Mouse (Mus musculus) heart, adult 2 months (tissue): ENCODE measurements around the gene Pkd1l2. TPM values are rescaled to one million over a fixed set of nuclear protein-coding genes. Genes with fewer than 3 reads are reported as not detected.

ENCODE experiments used
- DNase-seq, 2 experiments: peaks; one replicate each; pipeline ENCODE4 v3.0.0; 2021
- H3K27ac ChIP-seq: fragments of 200-600 bp; 2 replicates; pipeline ENCODE4 v1.8.1; 2022
- H3K27me3 ChIP-seq: fragments of 200-500 bp; 2 replicates; pipeline ENCODE4 v1.6.1; 2012; ENCODE audit warnings: mild to moderate bottlenecking, low read length, inconsistent platforms, mixed read lengths; ENCODE audit not compliant: control insufficient read depth, insufficient read depth
- H3K36me3 ChIP-seq: fragments of 200-500 bp; 2 replicates; pipeline ENCODE4 v1.6.1; 2012; ENCODE audit warnings: low read length, inconsistent platforms; ENCODE audit not compliant: control insufficient read depth, insufficient read depth
- H3K4me1 ChIP-seq: fragments of 200-500 bp; 2 replicates; pipeline ENCODE4 v1.6.1; 2011; ENCODE audit warnings: low read length; ENCODE audit not compliant: control insufficient read depth, insufficient read depth
- H3K4me3 ChIP-seq: fragments of 200-600 bp; 2 replicates; pipeline ENCODE4 v1.8.1; 2022
- H3K79me2 ChIP-seq: fragments of 200-500 bp; replicated peaks from 2 replicates; pipeline ENCODE4 v1.6.1; 2012; ENCODE audit warnings: mild to moderate bottlenecking, inconsistent platforms, low read length, moderate library complexity, mixed read lengths; ENCODE audit not compliant: control insufficient read depth, insufficient read depth
- H3K9ac ChIP-seq: fragments of 200-500 bp; 2 replicates; pipeline ENCODE4 v1.6.1; 2012; ENCODE audit warnings: low read depth, mild to moderate bottlenecking, control low read depth, inconsistent platforms, low read length, mixed read lengths
- CTCF ChIP-seq: fragments of 200-600 bp; IDR thresholded peaks from 2 replicates; pipeline ENCODE4 v1.8.1; 2022; ENCODE audit warnings: antibody characterized with exemption, mild to moderate bottlenecking, moderate library complexity
- EP300 ChIP-seq: fragments of 200-500 bp; IDR thresholded peaks from 2 replicates; pipeline ENCODE4 v1.6.1; 2011; ENCODE audit warnings: low read depth, low read length, control low read depth; ENCODE audit not compliant: insufficient read depth
- POLR2A ChIP-seq: fragments of 200-500 bp; IDR thresholded peaks from 2 replicates; pipeline ENCODE4 v1.6.1; 2011; ENCODE audit warnings: mild to moderate bottlenecking, low read depth, low read length, control low read depth; ENCODE audit not compliant: insufficient read depth
- WGBS: fragments of 180-500 bp; shearing (Covaris S2); methylation state at CpG from one replicate; pipeline ENCODE4 v1.1.7; 2018; 5-methylcytosine and 5-hydroxymethylcytosine counted together
- intact Hi-C: fragments of 180-260 bp; cut with DNase I; formaldehyde crosslinking; loops from one replicate; pipeline ENCODE4 v1.15.1; 2025
- polyA plus RNA-seq: library from polyadenylated mRNA; depleted of rRNA; stranded (reverse); fragments of >200 nt; gene quantifications from 2 replicates; pipeline ENCODE4 v1.2.3, GENCODE M21; 2012
- total RNA-seq, 2 experiments: library from RNA; stranded (reverse); gene quantifications; 2 replicates each; pipeline ENCODE4 v1.2.3; 2021

Gene Pkd1l2
- total and polyA plus RNA-seq, 3 experiments: not detected

DNA sequence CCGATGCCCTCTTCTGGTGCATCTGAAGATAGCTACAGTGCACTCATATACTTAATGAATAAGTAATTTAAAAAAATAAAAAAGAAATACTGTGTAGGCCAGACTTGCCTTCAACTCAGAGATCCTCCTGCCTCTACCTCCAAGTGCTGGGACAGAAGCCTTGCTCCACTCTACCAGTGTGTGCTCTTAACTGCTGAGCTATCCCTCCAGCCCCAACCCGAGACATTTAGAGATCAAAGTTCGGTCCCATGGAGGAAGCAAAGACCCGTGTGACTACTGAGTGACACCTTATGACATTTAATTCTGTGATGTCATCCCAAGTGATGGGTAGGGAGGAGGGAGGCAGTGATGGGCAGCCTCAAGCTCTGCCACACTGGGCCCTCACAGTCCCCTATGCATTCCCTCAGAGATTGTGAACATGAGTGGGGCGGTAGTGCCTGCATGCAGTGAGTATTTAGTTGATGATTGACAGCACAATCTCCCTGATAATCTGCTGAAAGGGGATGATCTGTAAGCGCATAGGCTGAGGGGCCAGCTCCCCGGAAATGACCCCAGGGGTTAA lies 44.8 kb downstream of the Pkd1l2 start:
- H3K27ac ChIP-seq: no peak overlapping the region
- no peak overlapping the region for H3K9ac ChIP-seq
- no peak for DNase-seq
- intact Hi-C loops: no loop called here
- TF ChIP-seq CTCF: no peak
- no peak for TF ChIP-seq POLR2A
- no peak for TF ChIP-seq EP300
- H3K36me3 ChIP-seq: no peaks in the 10 kb centered on the region
- no peaks in the 10 kb centered on the region for H3K4me1 ChIP-seq
- H3K4me3 ChIP-seq: no peak overlapping the region
- H3K79me2 ChIP-seq: no peaks in the 10 kb centered on the region
- no peaks in the 10 kb centered on the region for H3K27me3 ChIP-seq
- 83% methylated on average over 7 of the region's 7 CpGs for WGBS

DNA sequence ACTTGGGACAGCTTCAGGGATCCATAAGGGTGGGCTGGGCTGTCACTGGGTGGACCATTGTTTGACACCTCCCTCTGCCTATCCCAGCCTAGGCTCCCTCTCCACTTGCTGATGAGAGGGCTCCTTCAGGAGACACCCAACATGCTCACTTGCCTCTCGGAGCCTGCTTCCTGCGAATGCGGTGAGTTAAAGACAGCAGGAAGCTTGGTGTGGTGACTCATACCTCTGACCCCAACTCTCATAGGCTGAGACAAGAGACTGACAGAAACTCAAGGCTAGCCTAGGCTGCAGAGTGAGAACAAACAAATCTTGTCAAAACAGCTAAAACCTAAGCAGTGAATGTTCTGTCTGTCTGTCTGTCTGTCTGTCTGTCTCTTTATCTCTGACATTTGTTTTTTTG lies 48.9 kb downstream of the Pkd1l2 start:
- DNase-seq: no peak
- H3K4me3 ChIP-seq: no peak overlapping the region
- H3K9ac ChIP-seq: no peak overlapping the region
- 34% methylated on average over 3 of the region's 3 CpGs for WGBS
- no peaks in the 10 kb centered on the region for H3K4me1 ChIP-seq
- H3K36me3 ChIP-seq: no peaks in the 10 kb centered on the region
- H3K27ac ChIP-seq: no peak overlapping the region
- no peaks in the 10 kb centered on the region for H3K27me3 ChIP-seq
- no peaks in the 10 kb centered on the region for H3K79me2 ChIP-seq
- intact Hi-C loops: no loop called here
- TF ChIP-seq CTCF (no peak), EP300 (no peak), POLR2A (no peak)

DNA sequence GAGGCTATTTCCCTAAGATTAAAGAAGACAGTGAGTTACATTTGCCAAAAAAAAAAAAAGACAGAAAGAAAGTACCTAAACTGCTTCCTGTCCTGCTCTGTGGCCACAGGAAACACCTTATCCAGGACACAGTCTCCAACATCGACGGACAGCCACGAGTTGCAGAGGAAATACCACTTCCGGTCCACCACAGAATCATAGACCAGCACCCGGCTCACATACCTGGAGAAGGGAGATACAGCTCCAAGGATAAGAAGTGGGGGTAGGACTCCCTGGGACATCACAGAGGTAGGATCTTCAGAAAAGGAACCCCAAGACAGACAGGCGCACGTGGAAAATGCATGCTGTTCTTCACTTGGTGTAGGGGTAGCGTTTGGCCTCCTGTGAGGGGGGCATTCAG lies 49.6 kb downstream of the Pkd1l2 start:
- Histone ChIP-seq H3K79me2 (no peaks in the 10 kb centered on the region), H3K36me3 (no peaks in the 10 kb centered on the region), H3K4me1 (no peaks in the 10 kb centered on the region), H3K9ac (no peak overlapping the region), H3K4me3 (no peak overlapping the region), H3K27me3 (no peaks in the 10 kb centered on the region), H3K27ac (no peak overlapping the region)
- WGBS: 35% methylated on average over 8 of the region's 8 CpGs
- intact Hi-C loops: no loop called here
- DNase-seq: no peak
- TF ChIP-seq CTCF (no peak), POLR2A (no peak), EP300 (no peak)

GRCm38 (mm10) chr8:117031476-117031875 lies 50.8 kb downstream of the Pkd1l2 start:
- intact Hi-C loops: no loop called here
- Histone ChIP-seq H3K27me3 (no peaks in the 10 kb centered on the region), H3K4me3 (no peak overlapping the region), H3K9ac (no peak overlapping the region), H3K4me1 (no peaks in the 10 kb centered on the region), H3K79me2 (no peaks in the 10 kb centered on the region), H3K36me3 (no peaks in the 10 kb centered on the region), H3K27ac (no peak overlapping the region)
- DNase-seq: no peak
- no peak for TF ChIP-seq CTCF
- TF ChIP-seq POLR2A: no peak
- TF ChIP-seq EP300: no peak
- WGBS: 68% methylated on average over 6 of the region's 6 CpGs

- Histone ChIP-seq H3K27me3 (no peaks in the 10 kb centered on the region), H3K27ac (no peak overlapping the region), H3K36me3 (no peaks in the 10 kb centered on the region), H3K79me2 (no peaks in the 10 kb centered on the region), H3K4me1 (no peaks in the 10 kb centered on the region), H3K4me3 (no peak overlapping the region), H3K9ac (no peak overlapping the region)
- intact Hi-C loops: no loop called here
- TF ChIP-seq EP300 (no peak), POLR2A (no peak), CTCF (no peak)
- no peak for DNase-seq
- 94% methylated on average over 10 of the region's 10 CpGs for WGBS
Measured at GRCm38 (mm10) chr8:117028686-117029085, 53.6 kb downstream of the Pkd1l2 start.

DNA sequence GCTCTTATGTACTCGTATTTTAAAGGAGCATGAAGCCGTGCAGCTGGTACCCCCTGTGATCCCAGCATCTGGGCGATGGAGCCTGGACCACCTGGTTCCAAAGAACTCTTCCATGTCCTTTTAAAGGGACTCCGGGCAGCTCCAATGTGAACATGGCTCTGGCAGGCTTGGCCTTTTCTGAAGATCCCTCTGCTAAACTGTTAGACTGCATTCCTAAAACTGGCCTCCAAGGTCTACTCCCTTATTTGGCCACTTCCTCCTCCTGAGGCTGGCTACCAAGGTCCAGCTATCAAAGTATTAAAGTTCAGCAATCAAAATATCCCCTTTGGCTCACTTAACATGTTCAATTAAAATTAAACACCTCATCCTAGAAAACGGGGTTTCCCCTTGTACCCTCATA lies 54.6 kb downstream of the Pkd1l2 start:
- H3K4me1 ChIP-seq: no peaks in the 10 kb centered on the region
- DNase-seq: no peak
- H3K27ac ChIP-seq: no peak overlapping the region
- WGBS: 88% methylated on average over 5 of the region's 5 CpGs
- no peaks in the 10 kb centered on the region for H3K36me3 ChIP-seq
- TF ChIP-seq POLR2A (no peak), CTCF (no peak), EP300 (no peak)
- intact Hi-C loops: no loop called here
- H3K27me3 ChIP-seq: no peaks in the 10 kb centered on the region
- no peak overlapping the region for H3K4me3 ChIP-seq
- no peaks in the 10 kb centered on the region for H3K79me2 ChIP-seq
- no peak overlapping the region for H3K9ac ChIP-seq
